Mouse (Mus musculus) heart, adult 2 months (tissue): ENCODE data around the gene Ret.

ENCODE experiments used
- CTCF ChIP-seq: fragments of 200-600 bp; IDR thresholded peaks from 2 replicates; pipeline ENCODE4 v1.8.1; 2022; ENCODE audit warnings: antibody characterized with exemption, mild to moderate bottlenecking, moderate library complexity
- EP300 ChIP-seq: fragments of 200-500 bp; IDR thresholded peaks from 2 replicates; pipeline ENCODE4 v1.6.1; 2011; ENCODE audit warnings: low read depth, low read length, control low read depth; ENCODE audit not compliant: insufficient read depth
- POLR2A ChIP-seq: fragments of 200-500 bp; IDR thresholded peaks from 2 replicates; pipeline ENCODE4 v1.6.1; 2011; ENCODE audit warnings: mild to moderate bottlenecking, low read depth, low read length, control low read depth; ENCODE audit not compliant: insufficient read depth

DNA sequence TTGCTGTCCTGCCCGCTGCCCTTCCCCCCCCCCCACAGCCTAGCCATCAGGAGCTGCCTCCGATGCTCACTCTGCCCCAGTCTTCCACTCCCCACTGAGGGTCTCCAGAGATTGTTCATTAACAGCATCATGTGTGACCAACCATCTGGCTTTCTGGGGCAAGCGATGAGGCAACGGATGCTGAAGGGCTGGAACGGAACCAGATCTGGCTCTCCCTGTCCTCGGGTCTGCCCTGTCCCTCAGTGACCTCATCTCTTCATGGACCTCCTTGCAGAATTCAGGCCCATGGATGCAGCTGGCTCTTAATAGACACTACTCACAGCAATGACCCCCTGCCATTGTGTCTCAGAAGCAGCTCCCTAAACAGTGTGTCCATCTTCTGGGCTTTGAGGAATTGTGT is 8.9 kb upstream of the Ret start:
- no peak for TF ChIP-seq POLR2A
- no peak for TF ChIP-seq CTCF
- no peak for TF ChIP-seq EP300
